Mouse (Mus musculus): Measurements from ENCODE around the gene Hils1. TPM values are rescaled to one million over a fixed set of nuclear protein-coding genes. Genes with fewer than 3 reads are reported as not detected.
A peak's percentile ranks its signal among the peaks of the same experiment; 100 is the strongest.

Hils1 gene
- total and polyA plus RNA-seq, 3 experiments, result not detected

DNA sequence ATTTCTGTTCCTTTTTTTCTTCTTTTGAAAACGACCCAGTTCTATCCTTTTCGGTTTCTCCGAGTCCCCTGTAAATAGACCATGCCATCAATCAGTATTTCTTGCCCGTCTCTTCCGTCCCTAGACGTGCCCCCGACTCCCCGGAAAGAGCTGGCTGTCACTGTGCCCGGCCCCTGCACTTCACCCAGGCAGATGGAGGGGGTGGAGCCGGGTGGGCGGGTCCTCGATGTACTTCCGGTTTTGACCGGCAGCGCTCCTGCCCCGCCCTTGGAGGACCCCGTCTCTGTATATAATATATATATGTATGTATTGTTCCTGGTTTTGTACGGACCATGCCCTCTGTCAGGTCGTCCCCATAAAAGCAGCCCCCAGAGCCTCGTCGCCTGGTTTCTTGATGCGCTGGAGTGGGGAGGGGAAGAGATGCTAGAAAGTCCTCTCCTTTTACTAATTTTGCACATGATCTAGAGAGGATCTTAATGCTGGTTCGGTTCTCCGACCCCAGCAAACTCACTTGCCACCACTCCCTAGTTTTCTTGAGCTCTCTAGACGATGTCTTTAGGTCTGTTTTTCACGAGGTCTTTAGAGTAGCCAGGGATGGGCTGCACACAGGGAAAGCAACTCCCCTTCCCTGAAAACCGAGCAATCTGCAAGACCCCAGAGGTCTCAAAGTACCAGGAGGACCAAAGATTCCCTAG lies 39.3 kb downstream of the Hils1 start (continued):
- TF ChIP-seq MXI1 (IDR thresholded peaks at IDR 0.05; ENCODE audit: low read depth, low read length), result peak; percentile 63
- no peak for TF ChIP-seq CHD2 (IDR thresholded peaks at IDR 0.05; ENCODE audit: low read length)
- peak; percentile 98 for TF ChIP-seq POLR2AphosphoS2 (IDR thresholded peaks at IDR 0.05; ENCODE audit: low read length)
- no peak for TF ChIP-seq CTCF (IDR thresholded peaks at IDR 0.05 in 2 of 3, conservative IDR thresholded peaks at IDR 0.05 in 1 of 3; ENCODE audit: control insufficient read depth in 1 of 3, insufficient read depth in 1 of 3, low read depth in 2 of 3, low read length in 3 of 3, poor library complexity in 1 of 3, severe bottlenecking in 1 of 3)

DNA sequence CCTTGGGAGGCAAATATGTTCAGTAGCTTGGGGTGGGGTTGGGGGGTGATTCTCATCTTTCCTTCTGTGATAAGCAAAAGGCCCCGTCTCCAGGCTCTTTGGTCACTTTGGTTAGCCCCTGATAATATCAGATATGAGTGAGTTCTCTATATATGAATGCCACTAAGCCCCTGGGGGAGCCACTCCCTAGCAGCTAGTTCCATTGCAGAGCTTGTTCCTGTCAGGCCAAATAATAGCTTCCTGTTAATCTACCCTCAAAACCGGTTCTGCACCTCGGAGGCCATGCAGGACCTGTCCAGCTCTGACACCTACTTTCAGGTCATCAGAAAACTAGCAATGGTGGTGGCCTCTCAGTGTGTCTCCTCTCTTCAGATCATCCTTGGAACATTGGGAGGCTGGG lies 40.0 kb downstream of the Hils1 start:
- Histone ChIP-seq H3K4me1 (ENCODE audit: control insufficient read depth in 1 of 2, insufficient read depth in 2 of 2, low read length in 2 of 2) (peaks cover under 1 to 59% of the 10 kb centered on the region in 2 experiments), H3K79me2 (ENCODE audit: control insufficient read depth, insufficient read depth, low read length, poor library complexity) (peaks cover 17% of the 10 kb centered on the region), H3K4me3 (ENCODE audit: control insufficient read depth in 1 of 2, insufficient read depth in 1 of 2, low read depth in 2 of 2, low read length in 2 of 2) (no peak overlapping the region), H3K36me3 (ENCODE audit: control insufficient read depth in 1 of 2, insufficient read depth in 2 of 2, low read length in 2 of 2) (peaks cover under 1 to 42% of the 10 kb centered on the region in 2 experiments; a peak in 3 of 4 replicates), H3K9ac (ENCODE audit: control insufficient read depth, low read depth, low read length, poor library complexity, severe bottlenecking) (peak overlapping the region; percentile 61), H3K27ac (ENCODE audit: control insufficient read depth, low read depth, low read length) (peak overlapping the region; percentile 72), H3K9me3 (replicated peaks; ENCODE audit: insufficient read depth, low read length) (no peaks in the 10 kb centered on the region), H3K27me3 (ENCODE audit: control insufficient read depth in 1 of 2, insufficient read depth in 2 of 2, low read length in 2 of 2) (no peaks in the 10 kb centered on the region)
- peak; percentile 56 for DNase-seq (ENCODE audit: low read depth, low spot score)
- TF ChIP-seq RAD21 (IDR thresholded peaks at IDR 0.05; ENCODE audit: low read depth, low read length), result no peak
- no peak for TF ChIP-seq ZKSCAN1 (IDR thresholded peaks at IDR 0.05; ENCODE audit: low read depth, low read length)
- TF ChIP-seq EP300 (IDR thresholded peaks at IDR 0.05; ENCODE audit: low read depth in 1 of 2, low read length in 2 of 2), result no peak
- TF ChIP-seq USF1 (IDR thresholded peaks at IDR 0.05; ENCODE audit: low read depth, low read length), result no peak
- no peak for TF ChIP-seq KAT2A (conservative IDR thresholded peaks at IDR 0.05; ENCODE audit: low read depth, low read length)
- TF ChIP-seq CTCF (IDR thresholded peaks at IDR 0.05 in 2 of 3, conservative IDR thresholded peaks at IDR 0.05 in 1 of 3; ENCODE audit: control insufficient read depth in 1 of 3, insufficient read depth in 1 of 3, low read depth in 2 of 3, low read length in 3 of 3, poor library complexity in 1 of 3, severe bottlenecking in 1 of 3), result no peak
- TF ChIP-seq TBP (IDR thresholded peaks at IDR 0.05; ENCODE audit: low read depth, low read length), result no peak
- no peak for TF ChIP-seq NRF1 (IDR thresholded peaks at IDR 0.05; ENCODE audit: insufficient read depth, low read depth, low read length, poor library complexity, severe bottlenecking)
- peak; percentile 5; the same call in 1 of the 2 replicates for TF ChIP-seq POLR2AphosphoS2 (IDR thresholded peaks at IDR 0.05; ENCODE audit: low read length)
- TF ChIP-seq TAL1 (IDR thresholded peaks at IDR 0.05; ENCODE audit: low read length), result no peak
- TF ChIP-seq E2F4 (IDR thresholded peaks at IDR 0.05; ENCODE audit: borderline replicate concordance, low read depth, low read length), result no peak
- no peak for TF ChIP-seq GABPA (IDR thresholded peaks at IDR 0.05; ENCODE audit: low read depth, low read length)
- TF ChIP-seq MAX (IDR thresholded peaks at IDR 0.05; ENCODE audit: low read length), result no peak
- TF ChIP-seq NELFE (IDR thresholded peaks at IDR 0.05; ENCODE audit: low read depth, low read length), result no peak
- TF ChIP-seq MAFK (IDR thresholded peaks at IDR 0.05; ENCODE audit: borderline replicate concordance, low read depth, low read length), result no peak
- TF ChIP-seq MXI1 (IDR thresholded peaks at IDR 0.05; ENCODE audit: low read depth, low read length), result no peak
- no peak for TF ChIP-seq TCF12 (IDR thresholded peaks at IDR 0.05; ENCODE audit: low read depth, low read length)
- no peak for TF ChIP-seq ZC3H11A (IDR thresholded peaks at IDR 0.05; ENCODE audit: low read depth, low read length)
- no peak for TF ChIP-seq BHLHE40 (IDR thresholded peaks at IDR 0.05; ENCODE audit: borderline replicate concordance, low read depth, low read length)
- TF ChIP-seq ZMIZ1 (IDR thresholded peaks at IDR 0.05; ENCODE audit: low read depth, low read length), result no peak
- TF ChIP-seq GATA1 (IDR thresholded peaks at IDR 0.05; ENCODE audit: low read depth, low read length), result peak; percentile 47; the same call in 1 of the 2 replicates
- TF ChIP-seq RCOR1 (IDR thresholded peaks at IDR 0.05; ENCODE audit: low read depth, low read length), result no peak
- no peak for TF ChIP-seq JUND (IDR thresholded peaks at IDR 0.05; ENCODE audit: low read depth, low read length)
- TF ChIP-seq POLR2AphosphoS5 (IDR thresholded peaks at IDR 0.05; ENCODE audit: borderline replicate concordance, low read depth, low read length), result no peak
- no peak for TF ChIP-seq ETS1 (IDR thresholded peaks at IDR 0.05; ENCODE audit: low read depth, low read length)
- TF ChIP-seq USF2 (IDR thresholded peaks at IDR 0.05; ENCODE audit: borderline replicate concordance in 1 of 2, insufficient read depth in 1 of 2, low read depth in 1 of 2, low read length in 2 of 2), result no peak
- 0 out of 2 replicates have a peak, but pooled peaks have one; percentile 33 for TF ChIP-seq ELF1 (IDR thresholded peaks at IDR 0.05; ENCODE audit: low read depth, low read length)
- TF ChIP-seq POLR2A (IDR thresholded peaks at IDR 0.05; ENCODE audit: control insufficient read depth in 1 of 2, insufficient read depth in 1 of 2, low read depth in 1 of 2, low read length in 2 of 2, poor library complexity in 1 of 2), result peak in 1 of 2 experiments; percentile 21; a peak in 1 of 4 replicates
- no peak for TF ChIP-seq MYB (IDR thresholded peaks at IDR 0.05; ENCODE audit: low read depth, low read length)
- no peak for TF ChIP-seq CHD1 (IDR thresholded peaks at IDR 0.05; ENCODE audit: low read depth, low read length)
- no peak for TF ChIP-seq MYC (IDR thresholded peaks at IDR 0.05; ENCODE audit: low read depth, low read length)
- no peak for TF ChIP-seq ZNF384 (IDR thresholded peaks at IDR 0.05; ENCODE audit: low read depth, low read length)
- no peak for TF ChIP-seq SIN3A (IDR thresholded peaks at IDR 0.05; ENCODE audit: low read length)
